Mouse (Mus musculus): ENCODE results near the gene Rec114.
A peak's percentile ranks its signal among the peaks of the same experiment; 100 is the strongest.

Rec114 gene

DNA sequence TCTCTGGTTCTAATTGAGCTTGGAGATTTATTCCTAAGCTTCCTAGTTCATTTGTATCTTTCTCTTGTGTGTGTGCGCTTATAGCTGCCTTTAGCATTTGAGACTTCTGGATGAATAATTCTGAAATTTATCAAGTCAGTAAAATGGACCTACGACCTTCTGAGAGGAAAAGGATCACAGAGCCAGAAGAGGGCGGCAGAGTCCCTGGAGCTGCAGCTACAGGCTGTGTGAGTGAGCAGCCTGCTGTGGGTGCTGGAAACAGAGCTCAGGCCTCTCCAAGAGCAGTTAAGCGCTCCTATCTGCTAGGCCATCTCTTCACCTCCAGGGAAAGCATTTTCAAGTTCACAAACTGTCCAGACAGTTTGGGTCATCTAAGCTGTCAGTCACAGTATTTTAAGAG lies 81.8 kb downstream of the Rec114 start:
- DNase-seq (ENCODE audit: low spot score), result no peak

DNA sequence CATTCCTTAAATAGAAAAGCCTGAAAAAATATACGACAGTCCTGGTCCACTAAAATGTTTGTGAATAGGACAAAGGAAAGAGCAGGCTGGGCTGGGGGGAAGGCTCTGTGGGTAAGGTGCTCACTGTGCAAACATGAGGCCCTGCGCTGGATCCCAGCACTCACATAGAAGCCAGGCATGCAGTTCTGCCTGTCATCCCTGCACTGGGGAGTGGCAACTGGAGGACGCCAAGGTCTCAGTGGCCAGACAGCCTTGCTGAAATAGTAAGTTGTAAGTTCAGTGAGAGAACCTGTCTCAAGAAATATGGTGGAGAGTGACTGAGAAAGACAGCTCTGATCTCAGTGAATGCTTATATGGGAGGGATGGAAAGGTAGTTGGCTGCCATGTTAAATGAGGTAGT lies 83.1 kb downstream of the Rec114 start:
- DNase-seq (ENCODE audit: low spot score), result no peak

DNA sequence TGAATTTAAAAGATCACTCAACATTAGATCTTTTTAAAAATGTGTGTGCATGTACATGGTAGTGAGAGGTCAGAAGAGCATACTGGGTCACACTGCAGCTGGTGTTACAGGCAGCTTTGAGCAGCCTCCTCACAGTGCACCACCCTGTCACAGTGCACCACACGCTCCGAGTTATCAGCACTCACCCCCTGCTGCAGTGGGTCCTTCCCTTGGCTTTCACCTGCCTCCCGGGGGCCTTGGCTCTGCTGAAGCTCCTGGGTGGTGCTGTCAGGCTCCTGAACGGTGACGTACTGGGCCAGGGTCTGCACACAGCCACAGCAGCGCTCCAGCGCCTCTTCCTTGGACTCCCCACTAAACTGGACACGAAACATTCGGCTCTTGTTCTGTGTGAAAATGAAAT lies 83.8 kb downstream of the Rec114 start:
- DNase-seq (ENCODE audit: low spot score), result no peak

DNA sequence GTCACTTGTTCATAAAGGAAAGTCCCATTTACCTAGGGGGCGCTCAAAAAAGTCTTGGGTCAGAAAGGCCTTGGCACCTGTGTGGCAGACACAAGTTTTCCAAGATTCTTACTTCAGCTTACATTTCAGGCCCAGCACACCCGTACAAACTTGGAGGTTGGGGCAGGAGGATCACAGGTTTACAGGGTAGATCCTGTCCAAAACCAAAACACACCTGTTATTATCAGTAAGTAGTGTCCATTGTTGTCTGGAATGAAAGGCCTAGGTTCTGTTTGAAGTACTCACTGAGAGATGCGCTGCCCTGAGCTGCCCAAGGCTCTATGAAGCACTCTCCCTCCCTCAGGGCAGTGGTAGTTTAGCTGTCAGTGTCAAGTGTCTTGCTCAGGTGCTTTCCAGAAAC lies 84.4 kb downstream of the Rec114 start:
- no peak for DNase-seq (ENCODE audit: low spot score)

DNA sequence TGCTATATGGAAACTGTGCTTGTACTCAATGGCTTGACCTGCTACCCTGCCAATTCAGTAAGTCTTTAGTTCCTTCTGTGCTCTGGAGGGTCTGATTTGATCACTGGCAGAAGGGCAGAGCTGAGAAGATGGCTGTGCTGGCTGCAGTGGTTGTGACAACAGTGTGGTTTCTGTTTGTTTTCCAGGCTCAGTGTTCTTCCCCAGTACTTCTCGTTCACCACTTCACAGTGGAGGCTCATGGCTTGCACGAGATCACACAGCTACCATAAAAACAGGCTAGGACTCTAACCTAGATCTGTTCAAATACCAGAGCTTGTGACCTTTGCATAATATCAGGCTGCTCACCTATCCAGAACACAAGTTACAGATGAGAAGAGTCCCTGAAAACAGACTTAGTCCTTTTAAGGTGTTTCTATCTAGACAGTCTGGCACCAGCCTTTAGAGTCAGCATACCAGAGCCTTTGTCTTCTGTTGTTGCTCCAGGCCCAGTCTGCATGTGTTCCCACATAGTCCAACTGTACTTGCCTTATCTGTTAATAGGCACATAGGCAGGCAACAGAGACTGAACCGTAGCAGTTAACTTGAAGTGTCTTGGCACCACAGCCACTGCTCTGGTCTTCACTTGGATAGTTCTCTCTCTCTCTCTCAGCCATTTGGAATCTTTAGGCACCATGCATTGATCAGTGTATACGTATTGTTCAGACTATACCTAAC lies 85.0 kb downstream of the Rec114 start:
- DNase-seq (ENCODE audit: low spot score), result no peak

DNA sequence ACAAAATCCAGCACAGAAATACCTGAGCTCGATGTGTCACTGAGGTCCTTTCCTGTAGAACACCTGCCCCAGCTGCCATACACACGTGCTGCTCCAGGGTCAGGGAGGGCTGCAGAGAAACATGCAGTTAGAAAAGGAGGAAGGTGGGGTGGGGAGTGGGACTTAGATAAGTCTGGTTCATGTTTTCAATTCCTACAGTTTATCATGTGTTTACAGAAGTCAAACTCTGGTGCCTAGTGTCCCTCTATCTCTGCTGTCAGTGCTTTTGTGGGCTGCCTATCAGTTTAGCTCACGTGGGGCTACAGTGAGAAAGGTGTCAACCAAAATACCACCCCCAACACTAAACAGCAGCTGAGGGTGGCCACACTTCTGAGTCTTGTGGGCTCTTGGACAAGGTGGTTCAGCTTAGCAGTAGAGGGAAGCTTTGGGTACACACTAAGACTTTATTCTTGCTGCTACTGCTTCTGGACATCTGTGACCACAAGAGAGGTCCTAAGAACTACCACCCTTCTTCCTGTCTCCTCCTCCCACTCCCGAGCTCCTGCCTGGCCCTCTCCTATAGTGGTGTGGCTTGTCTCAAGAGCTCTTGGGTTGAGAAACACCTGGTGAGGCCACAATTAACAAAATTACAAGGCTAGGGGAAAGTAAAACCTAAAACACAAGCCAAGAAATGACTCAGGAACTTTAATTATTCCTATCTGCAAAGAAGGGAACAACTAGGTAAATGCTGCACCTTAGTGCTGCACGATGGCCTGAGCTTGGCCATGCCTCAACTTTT lies 85.8 kb downstream of the Rec114 start:
- no peak for DNase-seq (ENCODE audit: low spot score)

DNA sequence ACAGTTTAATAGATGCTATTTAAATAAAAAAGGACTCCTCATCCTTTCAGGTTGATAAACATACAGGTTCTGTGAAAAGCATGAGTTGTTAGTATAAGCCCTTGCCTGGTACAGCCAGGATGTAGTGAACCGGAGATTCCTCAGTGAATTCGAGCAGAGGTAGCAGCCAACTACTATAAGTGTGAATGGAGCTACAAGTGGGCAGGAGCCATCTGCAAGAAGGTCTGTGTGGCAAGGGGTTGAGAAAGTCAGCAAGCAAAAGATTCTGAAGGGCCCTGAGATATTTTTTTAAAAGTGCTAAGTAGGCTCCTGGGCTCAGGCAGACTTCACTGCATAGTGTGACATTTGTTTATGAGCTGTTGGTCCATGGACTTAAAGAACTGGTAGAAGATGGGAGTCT lies 86.9 kb downstream of the Rec114 start:
- DNase-seq (ENCODE audit: low spot score), result no peak

DNA sequence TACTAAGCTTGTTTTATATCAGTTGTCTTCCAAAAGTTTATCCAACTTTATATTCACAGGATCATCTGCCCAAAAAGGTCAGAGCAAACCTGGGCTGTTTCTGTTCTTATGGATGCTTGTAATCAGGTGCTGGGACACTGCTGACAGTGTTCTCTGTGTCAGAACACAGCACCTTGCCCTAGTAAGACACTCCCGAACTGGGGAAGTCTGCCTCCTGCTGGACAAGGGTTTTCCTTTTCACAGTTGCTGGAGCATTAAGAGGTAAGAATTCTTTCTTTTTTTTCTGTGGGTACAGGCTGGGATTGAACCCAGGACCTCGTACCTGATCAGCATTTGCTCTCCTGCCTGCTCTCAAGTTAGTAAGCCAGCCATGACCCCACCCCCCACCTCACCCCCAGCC lies 87.4 kb downstream of the Rec114 start:
- DNase-seq (ENCODE audit: low spot score), result peak; percentile 25

DNA sequence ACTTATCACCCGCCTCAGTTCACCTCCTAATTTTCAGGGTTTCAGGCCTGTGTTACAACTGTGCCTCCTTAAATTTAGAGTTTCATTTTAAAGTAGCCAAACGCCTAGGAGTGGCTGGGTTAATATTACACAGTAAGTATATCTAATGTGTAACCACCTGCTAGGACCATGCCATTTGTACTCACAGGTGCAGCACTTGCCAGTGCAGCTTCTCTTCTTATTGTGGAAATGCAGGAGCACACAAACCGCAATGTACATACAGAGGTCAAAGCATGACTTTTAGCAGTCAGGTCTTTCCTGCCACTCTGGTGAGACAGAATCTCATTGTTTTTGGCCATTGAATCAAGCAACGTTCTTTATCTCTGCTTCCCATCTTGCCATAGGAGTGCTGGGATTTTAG lies 89.3 kb downstream of the Rec114 start:
- no peak for DNase-seq (ENCODE audit: low spot score)

DNA sequence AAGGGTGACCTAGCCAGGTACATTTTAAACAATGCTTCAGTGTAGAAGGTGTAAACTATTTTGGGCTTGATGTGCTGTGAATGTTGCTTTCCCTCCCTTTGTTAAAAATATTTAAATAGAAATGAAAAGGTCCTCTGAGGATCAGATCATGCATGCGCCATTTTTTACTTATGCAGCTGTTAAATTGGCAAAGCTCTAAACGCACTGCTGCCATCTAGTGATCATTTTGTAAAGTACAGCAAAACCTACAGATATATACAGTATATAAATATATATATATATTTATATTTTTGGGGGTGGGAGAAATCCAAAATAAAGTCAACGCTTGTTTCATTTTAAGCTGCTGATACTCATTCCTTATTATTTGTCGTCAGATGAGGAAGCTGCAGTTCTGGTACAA lies 91.8 kb downstream of the Rec114 start:
- DNase-seq (ENCODE audit: low spot score), result peak; percentile 91

DNA sequence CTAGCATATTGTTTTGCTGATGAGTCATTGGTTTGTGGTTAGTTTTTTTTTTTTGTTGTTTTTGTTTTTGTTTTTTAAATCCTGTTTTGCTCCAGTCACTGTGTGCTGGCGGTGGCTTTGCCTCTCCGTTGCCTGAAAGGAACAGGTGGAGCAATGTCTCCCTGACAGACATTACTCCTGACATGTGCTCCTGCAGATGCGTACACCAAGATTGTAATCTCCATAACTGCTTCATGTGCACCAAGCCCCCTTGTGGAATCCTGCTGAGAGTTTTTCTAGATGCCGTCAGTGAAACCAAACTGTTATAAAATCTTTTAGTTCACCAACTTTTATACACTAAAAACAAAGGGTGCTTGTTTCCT lies 94.5 kb downstream of the Rec114 start:
- DNase-seq (ENCODE audit: low spot score), result no peak

DNA sequence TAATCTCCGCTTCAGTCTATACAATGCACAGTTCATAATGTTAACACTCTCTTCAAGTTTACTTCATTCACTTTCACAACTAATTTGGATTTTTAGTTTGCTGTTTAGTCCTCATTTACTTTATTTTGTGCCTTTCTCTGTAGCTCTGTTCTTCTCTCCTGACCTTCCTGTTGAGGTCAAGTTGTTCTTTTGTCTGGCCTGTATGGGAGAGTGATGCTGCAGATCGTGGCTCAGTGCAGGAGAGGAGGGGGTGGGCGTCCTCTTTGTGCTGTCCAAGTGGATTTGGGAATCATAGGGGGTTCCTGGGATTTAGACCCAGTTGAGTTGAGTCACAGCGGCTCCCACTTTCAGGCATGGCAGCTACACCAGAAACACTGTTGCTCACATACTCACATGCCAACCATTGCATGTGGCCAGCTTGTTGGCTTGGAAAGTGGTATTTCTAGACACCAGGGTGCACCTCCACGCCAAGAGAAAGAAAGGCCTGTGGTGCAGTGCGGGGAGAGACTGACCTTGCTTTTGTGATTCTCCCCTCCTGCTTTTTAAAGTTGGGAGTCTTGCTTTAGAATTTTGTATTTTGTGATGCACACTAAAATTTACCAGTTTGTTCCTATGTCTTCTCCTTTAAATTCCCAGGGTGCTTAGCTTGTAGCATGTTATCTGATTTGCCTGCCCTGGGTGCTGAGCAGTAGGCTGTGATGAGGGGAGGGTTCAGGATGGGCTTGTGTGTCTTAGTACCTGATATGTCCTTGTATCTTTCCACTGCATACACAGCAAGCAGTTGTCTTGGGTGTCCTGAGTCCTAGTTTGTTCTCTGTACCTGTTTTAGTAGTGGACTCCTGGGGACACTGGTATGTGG lies 95.1 kb downstream of the Rec114 start:
- no peak for DNase-seq (ENCODE audit: low spot score)

DNA sequence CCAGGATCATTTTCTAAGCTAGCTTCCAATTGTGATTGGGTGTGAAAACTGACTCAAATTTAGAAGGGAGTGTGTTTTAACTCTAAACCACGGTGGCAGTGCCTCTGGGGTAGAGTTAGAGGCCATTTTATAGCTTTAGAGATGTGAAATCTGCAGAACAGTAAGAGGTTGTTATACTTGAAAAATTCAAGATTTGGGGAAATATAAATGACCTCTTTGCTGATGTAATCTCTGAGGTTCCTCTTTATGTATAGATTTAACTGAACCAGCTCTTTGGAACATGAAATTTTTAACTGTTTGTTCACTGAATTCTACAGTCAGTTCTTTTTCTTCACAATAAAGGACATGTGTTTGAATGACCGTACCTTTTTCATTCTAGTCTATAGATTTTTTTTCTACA lies 113.3 kb downstream of the Rec114 start:
- no peak for DNase-seq (ENCODE audit: low spot score)

DNA sequence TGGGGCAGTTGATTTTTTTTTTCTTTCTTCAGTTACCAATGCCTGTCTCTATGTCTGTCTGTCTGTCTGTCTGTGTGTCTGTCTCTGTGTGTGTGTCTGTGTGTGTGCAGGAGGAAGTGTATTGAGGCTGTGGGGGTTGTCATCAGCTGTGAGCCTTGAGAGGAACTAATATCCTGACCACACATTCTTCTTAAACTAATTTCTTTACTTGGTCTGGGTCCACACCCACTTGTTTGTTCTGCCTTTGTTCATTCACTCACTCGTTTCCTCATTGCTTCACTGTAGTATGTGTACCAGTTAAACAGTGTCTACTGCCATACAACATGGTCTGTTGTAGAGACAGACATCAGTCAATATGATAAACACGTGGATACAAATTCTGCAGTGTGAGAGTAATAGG lies 116.6 kb downstream of the Rec114 start:
- DNase-seq (ENCODE audit: low spot score), result no peak

DNA sequence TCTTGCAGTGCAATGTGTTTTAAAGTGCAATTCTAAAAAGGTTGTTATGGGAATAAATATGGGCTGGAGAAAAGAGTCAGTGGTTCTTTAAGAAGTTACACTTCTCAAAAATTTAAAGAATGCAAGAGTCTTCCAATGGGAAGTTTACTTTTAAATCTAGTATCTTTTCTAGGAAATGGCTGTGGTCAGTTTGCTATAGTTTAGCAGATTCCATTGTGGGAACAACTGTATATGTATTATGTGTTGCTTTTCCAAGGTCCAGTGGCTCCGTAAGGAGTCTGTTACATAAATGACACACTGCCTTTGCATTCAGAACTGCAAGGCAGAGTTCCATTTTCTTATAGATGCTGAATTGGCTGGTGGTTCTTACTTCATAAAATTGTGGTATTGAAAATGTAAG lies 120.8 kb downstream of the Rec114 start:
- no peak for DNase-seq (ENCODE audit: low spot score)

DNA sequence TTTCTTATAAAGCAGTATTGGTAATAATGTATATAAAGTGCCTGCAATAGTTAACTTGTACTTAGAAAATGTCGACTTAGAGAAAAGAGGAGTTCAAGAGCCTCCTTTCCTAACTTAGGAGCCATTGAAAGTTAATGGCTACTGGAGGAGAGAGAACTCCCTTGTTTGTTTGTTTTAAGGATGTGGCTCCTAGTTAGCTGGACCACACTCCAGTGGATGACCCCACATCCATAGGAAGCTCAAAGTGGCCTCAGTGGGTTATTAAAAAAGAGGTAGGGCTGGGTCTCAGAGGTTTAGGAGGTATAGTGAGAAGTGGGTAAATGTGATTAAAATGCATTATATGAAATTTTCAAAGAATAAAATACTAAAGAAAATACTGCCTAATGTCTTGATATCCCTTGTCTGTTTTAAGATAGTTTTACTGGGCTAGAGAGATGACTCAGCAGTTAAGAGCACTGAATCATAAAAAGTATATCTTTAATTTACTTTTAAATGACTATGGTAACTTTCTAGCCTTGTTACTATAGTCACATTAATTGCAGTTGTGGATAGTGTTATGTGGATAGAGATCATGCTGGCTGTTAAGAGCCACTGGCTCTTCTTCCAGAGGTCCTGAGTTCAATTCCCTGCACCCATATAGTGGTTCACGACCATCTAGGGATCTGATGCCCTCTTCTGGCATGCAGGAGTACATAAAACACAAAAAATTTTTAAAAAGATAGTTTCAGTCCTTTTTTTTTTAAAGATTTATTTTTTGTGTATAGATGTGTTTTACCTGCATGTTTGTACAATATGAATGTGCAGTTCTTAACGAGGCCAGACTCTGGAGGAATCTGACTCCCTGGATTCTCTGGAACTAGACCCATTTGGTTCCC lies 128.5 kb downstream of the Rec114 start:
- DNase-seq (ENCODE audit: low spot score), result no peak

DNA sequence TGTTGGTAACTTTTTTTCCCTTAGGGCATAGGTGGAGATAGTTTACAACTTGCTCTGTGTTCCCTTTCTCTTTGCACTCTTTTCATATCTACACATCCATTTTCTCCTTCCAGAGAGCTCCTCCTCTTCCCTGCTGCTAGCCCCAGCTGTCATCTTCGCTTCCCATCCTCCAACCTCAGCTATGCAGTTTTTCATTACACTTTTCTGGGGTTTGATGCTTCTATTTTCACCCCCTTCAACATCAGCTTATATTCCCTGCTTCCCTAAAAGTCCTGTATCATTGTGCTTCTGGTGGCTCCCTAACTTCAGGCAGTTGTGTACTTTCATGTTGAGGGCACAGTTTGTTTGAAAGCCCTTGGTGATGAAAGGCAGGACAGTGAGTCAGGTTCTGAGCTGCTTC lies 130.0 kb downstream of the Rec114 start:
- DNase-seq (ENCODE audit: low spot score), result no peak
